Mouse (Mus musculus) limb, embryonic 14.5 days (tissue): Measurements from ENCODE around the gene Slc16a5. TPM values are rescaled to one million over a fixed set of nuclear protein-coding genes. Genes with fewer than 3 reads are reported as not detected.
A peak's percentile ranks its signal among the peaks of the same experiment; 100 is the strongest.

ENCODE experiments used
- ATAC-seq: fragments of 200-750 bp; cut with Nextera tagmentation; 2 replicates; pipeline ENCODE4 v1.8.0; 2017; ENCODE audit warnings: low read depth, moderate number of reproducible peaks, moderate TSS enrichment; ENCODE audit not compliant: low FRiP score
- DNase-seq: peaks from one replicate; pipeline ENCODE4 v3.0.0-alpha.2; 2015; ENCODE audit warnings: low spot score
- H3K27ac ChIP-seq: fragments of 300-500 bp; sonication (generic); replicated peaks from 2 replicates; pipeline ENCODE4 v1.5.1; 2014; ENCODE audit warnings: low read depth, mild to moderate bottlenecking, low read length, moderate library complexity, mixed read lengths
- H3K27me3 ChIP-seq: fragments of 300-500 bp; sonication (generic); 2 replicates; pipeline ENCODE4 v1.6.1; 2014; ENCODE audit warnings: low read length, mixed read lengths; ENCODE audit not compliant: control insufficient read depth, insufficient read depth
- H3K36me3 ChIP-seq: fragments of 300-500 bp; sonication (generic); 2 replicates; pipeline ENCODE4 v1.6.1; 2014; ENCODE audit warnings: mild to moderate bottlenecking, low read length, moderate library complexity, mixed read lengths; ENCODE audit not compliant: control insufficient read depth, insufficient read depth
- H3K4me1 ChIP-seq: fragments of 300-500 bp; sonication (generic); 2 replicates; pipeline ENCODE4 v1.6.1; 2014; ENCODE audit warnings: antibody characterized with exemption, low read length, mixed read lengths; ENCODE audit not compliant: control insufficient read depth, insufficient read depth
- H3K4me2 ChIP-seq: fragments of 300-500 bp; sonication (generic); replicated peaks from 2 replicates; pipeline ENCODE4 v1.6.1; 2014; ENCODE audit warnings: low read depth, mild to moderate bottlenecking, low read length, moderate library complexity; ENCODE audit not compliant: severe bottlenecking
- H3K4me3 ChIP-seq: fragments of 300-500 bp; sonication (generic); replicated peaks from 2 replicates; pipeline ENCODE4 v1.5.1; 2014; ENCODE audit warnings: low read length
- H3K9ac ChIP-seq: fragments of 300-500 bp; sonication (generic); 2 replicates; pipeline ENCODE4 v1.6.1; 2014; ENCODE audit warnings: mild to moderate bottlenecking, low read depth, low read length, moderate library complexity; ENCODE audit not compliant: severe bottlenecking
- H3K9me3 ChIP-seq: fragments of 300-500 bp; sonication (generic); 2 replicates; pipeline ENCODE4 v1.6.1; 2016; ENCODE audit warnings: low read length; ENCODE audit not compliant: control insufficient read depth
- POLR2A ChIP-seq: fragments of 200-500 bp; IDR thresholded peaks from 2 replicates; pipeline ENCODE4 v1.8.0; 2012; ENCODE audit warnings: inconsistent platforms, mild to moderate bottlenecking, moderate library complexity, borderline replicate concordance; ENCODE audit not compliant: insufficient read depth, insufficient read length; ENCODE audit errors: extremely low read depth
- WGBS: fragments of 180-500 bp; shearing (Covaris S2); extraction: QIAGEN DNeasy Blood & Tissue Kit; methylation state at CpG from one replicate; pipeline ENCODE4 v1.1.7; 2014; 5-methylcytosine and 5-hydroxymethylcytosine counted together
- polyA plus RNA-seq, 2 experiments: library from polyadenylated mRNA; depleted of rRNA in 1 of 2; stranded (reverse) in 1 of 2; unstranded in 1 of 2; fragments of >200 nt; fragmentation: Nextera tagmentation in 1 of 2; extraction: Ambion mirVana in 1 of 2; gene quantifications; 2 replicates each; pipeline versions ENCODE4 v1.2.1 to v1.2.3; 2012 to 2014

Gene Slc16a5
- polyA plus RNA-seq, 2 experiments: 0.04 TPM; not detected in 1

DNA sequence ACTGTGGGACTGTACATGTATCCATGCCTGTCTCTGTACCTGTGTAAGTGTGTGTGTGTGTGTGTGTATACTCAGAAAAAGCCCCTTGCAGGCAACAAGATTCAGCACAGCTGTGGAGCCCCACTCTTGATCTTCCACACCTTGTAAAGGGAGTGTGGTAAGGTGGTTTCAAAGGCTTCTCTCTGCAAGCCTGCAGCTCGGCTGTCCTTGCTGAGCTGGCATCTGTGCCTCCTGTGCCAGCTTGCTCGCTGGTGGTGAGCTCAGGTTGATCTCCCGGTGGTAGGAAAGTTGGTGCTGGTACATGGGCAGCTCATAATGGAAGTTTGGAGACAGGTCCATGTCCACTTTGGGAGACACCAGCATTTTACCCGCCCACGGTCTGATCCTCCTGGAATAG is 430 bp upstream of the Slc16a5 start:
- DNase-seq (no peak), ATAC-seq (no peak)
- H3K4me1 ChIP-seq: no peaks in the 10 kb centered on the region
- H3K36me3 ChIP-seq: no peaks in the 10 kb centered on the region
- no peak for TF ChIP-seq POLR2A
- WGBS: 76% methylated on average over 5 of the region's 5 CpGs
- H3K9ac ChIP-seq: no peak overlapping the region
- H3K9me3 ChIP-seq: no peaks in the 10 kb centered on the region
- no peak overlapping the region for H3K4me3 ChIP-seq
- H3K27me3 ChIP-seq: no peaks in the 10 kb centered on the region
- no peak overlapping the region for H3K4me2 ChIP-seq
- H3K27ac ChIP-seq: no peak overlapping the region

GRCm38 (mm10) chr11:115463397-115463796 is 1.1 kb downstream of the Slc16a5 start:
- Histone ChIP-seq H3K4me3 (no peak overlapping the region), H3K27me3 (no peaks in the 10 kb centered on the region), H3K27ac (no peak overlapping the region), H3K9ac (no peak overlapping the region), H3K4me1 (no peaks in the 10 kb centered on the region), H3K36me3 (no peaks in the 10 kb centered on the region), H3K4me2 (no peak overlapping the region), H3K9me3 (no peaks in the 10 kb centered on the region)
- no peak for DNase-seq
- TF ChIP-seq POLR2A: no peak
- no peak for ATAC-seq
- whole genome bisulfite sequencing: 51% methylated on average over 11 of the region's 11 CpGs

GRCm38 (mm10) chr11:115464851-115465250 is 2.6 kb downstream of the Slc16a5 start:
- no peak for ATAC-seq
- 87% methylated on average over 8 of the region's 8 CpGs for WGBS

GRCm38 (mm10) chr11:115467217-115467618 is 4.9 kb downstream of the Slc16a5 start:
- WGBS: 5% methylated on average over 4 of the region's 4 CpGs
- DNase-seq: peak; percentile 64
- TF ChIP-seq POLR2A: no peak
- no peaks in the 10 kb centered on the region for H3K9me3 ChIP-seq
- H3K36me3 ChIP-seq: no peaks in the 10 kb centered on the region
- no peaks in the 10 kb centered on the region for H3K4me1 ChIP-seq
- H3K4me3 ChIP-seq: no peak overlapping the region
- peak; percentile 70 for ATAC-seq
- H3K4me2 ChIP-seq: no peak overlapping the region
- H3K27me3 ChIP-seq: no peaks in the 10 kb centered on the region
- H3K9ac ChIP-seq: no peak overlapping the region
- H3K27ac ChIP-seq: no peak overlapping the region

More at GRCm38 (mm10) chr11:115464851-115465250, 2.6 kb downstream of the Slc16a5 start:
- H3K27me3 ChIP-seq: no peaks in the 10 kb centered on the region
- H3K4me2 ChIP-seq: no peak overlapping the region
- H3K36me3 ChIP-seq: no peaks in the 10 kb centered on the region
- H3K4me1 ChIP-seq: no peaks in the 10 kb centered on the region
- no peaks in the 10 kb centered on the region for H3K9me3 ChIP-seq
- H3K27ac ChIP-seq: no peak overlapping the region
- no peak for TF ChIP-seq POLR2A
- DNase-seq: no peak
- no peak overlapping the region for H3K4me3 ChIP-seq
- H3K9ac ChIP-seq: no peak overlapping the region

DNA sequence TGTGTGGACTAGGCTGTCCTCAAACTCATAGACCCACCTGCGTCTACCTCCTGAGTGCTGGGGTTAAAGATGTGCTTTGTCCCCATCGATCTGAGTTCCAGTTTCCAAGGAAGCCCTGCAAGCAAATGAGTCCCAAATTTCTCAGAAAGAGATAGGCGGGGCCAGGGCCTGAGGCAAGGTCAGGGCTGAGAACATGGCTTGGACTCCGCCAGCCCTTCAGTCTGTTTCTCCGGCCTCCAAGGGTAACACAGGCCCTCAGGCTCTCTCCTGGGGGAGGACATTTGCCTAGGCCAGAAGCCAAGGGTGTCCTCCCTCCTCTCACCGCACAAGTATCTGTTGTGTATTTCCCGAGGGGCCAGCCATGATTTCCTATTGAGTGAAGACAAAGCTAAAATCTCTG is 9.9 kb downstream of the Slc16a5 start:
- no peak overlapping the region for H3K4me2 ChIP-seq
- ATAC-seq (no peak), DNase-seq (no peak)
- H3K4me1 ChIP-seq: peaks cover 9% of the 10 kb centered on the region; the same call in 1 of the 2 replicates
- no peaks in the 10 kb centered on the region for H3K36me3 ChIP-seq
- no peaks in the 10 kb centered on the region for H3K27me3 ChIP-seq
- H3K9ac ChIP-seq: no peak overlapping the region
- H3K9me3 ChIP-seq: no peaks in the 10 kb centered on the region
- 87% methylated on average over 7 of the region's 7 CpGs for WGBS
- no peak overlapping the region for H3K27ac ChIP-seq
- no peak overlapping the region for H3K4me3 ChIP-seq
- TF ChIP-seq POLR2A: no peak
